Mouse (Mus musculus) B cell, adult 2 months (primary cell): ENCODE measurements around the gene Mbtps2.

Source experiments
- DNase-seq, 2 experiments: peaks; one replicate each; pipeline ENCODE4 v3.0.0; 2022

Gene Mbtps2

GRCm38 (mm10) chrX:157501871-157502270, 96.6 kb downstream of the Mbtps2 start:
- no peak for DNase-seq

DNA sequence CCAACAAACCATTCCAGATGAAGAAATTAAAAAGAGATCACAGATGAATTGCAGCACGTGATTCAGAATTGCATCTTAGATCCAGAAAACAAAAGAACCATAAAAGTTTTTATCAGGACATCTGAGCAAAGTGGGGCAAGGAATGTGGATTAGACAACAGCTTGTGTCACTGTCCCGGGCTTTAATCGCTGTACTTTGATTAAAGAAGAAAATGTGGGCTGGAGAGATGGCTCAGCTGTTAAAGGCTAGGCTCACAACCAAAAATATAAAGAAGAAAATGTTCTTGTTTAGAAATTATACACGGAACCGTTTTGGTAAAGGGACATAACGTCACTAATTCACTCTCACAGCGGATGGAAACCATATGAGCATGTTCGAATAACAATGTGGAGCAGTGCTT, 98.5 kb downstream of the Mbtps2 start:
- DNase-seq = no peak

- no peak for DNase-seq
These were observed 105.4 kb downstream of the Mbtps2 start for GRCm38 (mm10) chrX:157493159-157493558.

DNA sequence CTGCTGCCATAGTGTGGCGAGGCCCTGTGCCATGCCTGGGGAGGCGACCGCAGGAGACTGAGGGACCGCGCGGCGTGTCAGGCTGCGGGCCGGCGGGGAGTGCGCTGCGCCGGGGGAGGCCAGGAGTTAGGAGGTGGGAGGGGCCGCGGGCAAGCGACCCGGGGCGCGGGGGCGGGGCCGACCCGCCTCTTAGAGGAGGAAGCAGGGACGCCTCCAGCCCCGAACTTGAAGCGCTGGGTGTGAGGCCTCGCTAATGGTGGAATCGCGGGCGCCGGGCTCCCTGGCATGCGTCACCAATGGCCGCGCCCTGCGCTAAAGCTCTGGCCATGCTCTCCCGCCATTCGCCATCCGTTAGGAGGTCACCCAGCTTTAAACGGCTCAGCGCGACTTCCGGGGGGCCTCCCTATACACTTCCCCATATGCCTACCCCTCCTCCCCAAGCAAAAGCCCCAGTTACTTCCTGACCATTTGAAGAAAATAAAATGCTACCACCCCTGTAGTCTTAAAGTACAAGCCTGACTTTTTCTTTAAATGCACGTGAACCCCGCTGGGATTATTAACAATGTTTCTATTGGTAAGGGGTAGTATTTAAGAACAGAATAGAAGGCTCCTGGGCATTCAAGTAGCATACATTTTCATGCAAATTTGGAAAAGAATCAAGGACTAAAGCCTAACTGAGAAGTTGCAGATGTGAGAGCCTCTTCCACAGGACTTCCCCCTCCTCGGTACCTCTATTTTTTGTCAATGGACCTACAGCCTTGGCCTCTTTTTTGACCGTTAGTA, 106.4 kb downstream of the Mbtps2 start, which contains the start of gene Sms:
Gene Sms (minus strand): TSS at position 344 of the 783 bp plus-strand sequence.
- peak; percentile 63 to 68 for DNase-seq

DNA sequence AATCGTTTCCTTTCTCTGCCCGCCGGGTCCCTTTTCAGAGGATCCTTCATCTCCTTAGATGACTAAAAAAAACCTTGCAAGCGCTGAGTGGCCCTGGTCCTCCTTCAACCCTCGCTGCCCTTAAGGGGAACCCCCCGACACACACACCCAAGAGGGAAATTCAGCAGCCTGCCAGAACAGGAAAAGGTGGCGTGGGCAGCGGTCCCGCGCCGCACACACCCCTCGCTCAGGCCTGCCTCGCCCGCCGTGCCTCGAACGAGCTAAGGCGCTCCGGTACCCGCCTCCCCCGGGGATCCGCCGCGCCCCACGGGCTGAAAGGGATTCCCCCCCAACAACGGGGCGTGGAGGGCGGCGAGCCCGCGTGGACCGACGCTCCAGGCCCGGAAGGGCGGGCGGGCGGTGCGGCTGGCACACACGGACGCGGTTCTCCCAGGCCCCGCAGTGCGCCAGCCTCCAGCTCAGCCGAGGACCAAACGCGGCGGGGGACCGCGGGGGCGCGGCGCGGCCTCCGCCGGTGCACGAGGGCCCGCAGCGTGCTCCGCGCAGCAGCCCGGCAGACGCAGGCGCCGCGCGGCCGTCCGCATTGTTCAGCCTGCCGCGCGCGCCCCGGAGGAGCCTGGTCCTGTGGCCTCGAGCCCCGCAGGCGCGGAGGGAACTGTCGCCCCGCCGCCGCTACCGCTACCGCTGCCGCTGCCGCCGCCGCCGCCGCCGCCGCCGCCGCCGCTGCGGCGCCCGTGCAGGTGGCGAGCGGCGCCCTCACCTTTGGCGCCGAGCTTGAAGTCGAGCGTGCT, 107.2 kb downstream of the Mbtps2 start:
- DNase-seq = peak; percentile 55 to 61

- DNase-seq = no peak
These were observed 107.8 kb downstream of the Mbtps2 start for GRCm38 (mm10) chrX:157490769-157491144.

DNA sequence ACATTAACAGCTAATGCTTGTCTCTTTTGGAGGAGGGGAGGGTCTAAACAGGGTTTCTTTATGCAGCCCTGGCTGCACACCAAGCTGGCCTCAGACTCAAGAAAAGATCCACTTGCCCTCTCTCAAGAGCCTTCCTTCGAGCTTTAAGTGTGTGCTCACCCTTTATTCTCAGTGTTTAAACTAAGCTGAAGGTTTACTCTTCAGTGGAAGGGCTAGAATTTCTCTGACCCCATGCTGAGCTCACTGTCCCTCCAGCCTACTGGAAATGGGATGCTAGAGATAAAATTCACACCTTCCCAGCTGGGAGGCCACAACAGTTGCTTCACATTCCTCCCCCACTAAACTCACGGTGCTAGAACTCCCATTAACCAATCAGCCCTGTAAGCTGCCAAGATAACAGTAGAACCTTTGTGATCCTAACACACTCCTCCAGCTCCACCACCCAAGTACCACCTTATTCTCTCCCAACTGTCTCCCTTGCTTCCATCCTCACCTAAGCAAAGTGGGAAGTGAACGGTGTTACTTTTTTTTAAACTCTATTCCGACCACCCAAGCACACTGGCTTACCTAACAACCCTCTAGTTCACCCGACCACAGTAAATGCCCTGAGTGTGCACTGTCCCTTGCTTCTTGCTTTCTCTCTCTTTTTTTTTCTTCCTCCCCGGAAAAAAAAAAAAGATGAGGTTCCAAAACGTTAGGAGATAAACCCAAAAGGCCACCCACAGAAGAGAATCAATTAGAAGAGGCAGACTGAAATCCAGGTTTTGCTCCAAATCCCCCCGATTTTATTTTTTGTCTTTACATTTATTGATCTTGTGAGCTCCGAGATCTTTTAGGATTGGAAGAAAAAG, 108.4 kb downstream of the Mbtps2 start:
- no peak for DNase-seq

DNA sequence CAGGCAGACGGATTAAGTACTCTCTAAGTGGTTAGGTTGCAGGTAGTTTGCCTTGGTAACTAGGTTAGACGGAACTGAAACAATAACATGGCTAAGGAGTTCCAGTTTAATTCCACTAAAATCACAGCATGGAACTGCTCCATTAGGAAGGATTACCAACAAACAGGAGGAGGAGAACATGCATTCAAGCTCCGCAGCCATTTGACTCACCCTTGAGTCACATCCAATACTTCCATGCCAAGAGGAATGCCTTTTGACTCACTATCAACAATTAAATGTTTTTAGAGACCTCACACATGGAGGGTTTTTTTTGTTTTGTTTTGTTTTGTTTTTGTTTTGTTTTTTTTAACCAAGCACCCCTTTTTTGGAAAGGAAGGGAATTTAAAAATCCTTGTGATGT, 109.7 kb downstream of the Mbtps2 start:
- no peak for DNase-seq

DNA sequence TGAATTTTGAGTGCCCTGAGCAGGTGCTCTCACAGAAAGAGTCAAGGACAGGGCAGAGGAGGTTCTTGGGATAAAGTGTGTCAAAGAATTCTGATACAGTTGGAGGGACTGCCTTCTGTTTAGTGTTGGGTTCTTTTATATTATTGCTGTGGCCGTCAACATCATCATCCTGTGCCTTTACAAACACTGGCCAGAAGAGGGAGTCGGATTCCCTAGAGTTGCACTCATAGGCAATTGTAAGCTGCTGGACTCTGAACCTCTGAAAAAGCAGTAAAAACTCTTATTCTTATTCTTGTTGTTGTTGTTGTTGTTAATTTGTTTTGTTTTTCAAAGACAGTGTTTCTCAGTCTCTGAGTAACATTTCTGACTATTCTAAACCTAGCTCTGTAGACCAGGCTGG, 111.8 kb downstream of the Mbtps2 start:
- peak; percentile 9 to 16 for DNase-seq
